Mouse (Mus musculus) cerebellum, adult 11-12 months (tissue): Measurements from ENCODE around the gene Gse1.

Source experiments
- DNase-seq: peaks from one replicate; pipeline ENCODE4 v3.0.0; 2022

Gene Gse1

GRCm38 (mm10) chr8:120408241-120409215, 180.3 kb downstream of the Gse1 start:
- DNase-seq: peak; percentile 62

- no peak for DNase-seq
These were observed 181.2 kb downstream of the Gse1 start for GRCm38 (mm10) chr8:120409371-120410013.

GRCm38 (mm10) chr8:120411059-120411458, 182.8 kb downstream of the Gse1 start:
- no peak for DNase-seq

GRCm38 (mm10) chr8:120411862-120412261, 183.6 kb downstream of the Gse1 start:
- DNase-seq: no peak

GRCm38 (mm10) chr8:120412357-120412756, 184.1 kb downstream of the Gse1 start:
- no peak for DNase-seq

- no peak for DNase-seq
These were observed 184.8 kb downstream of the Gse1 start for GRCm38 (mm10) chr8:120412911-120413625.

GRCm38 (mm10) chr8:120413626-120413988, 185.4 kb downstream of the Gse1 start:
- no peak for DNase-seq

GRCm38 (mm10) chr8:120414216-120414615, 186.0 kb downstream of the Gse1 start:
- DNase-seq: no peak

- DNase-seq: no peak
These were observed 187.2 kb downstream of the Gse1 start for GRCm38 (mm10) chr8:120415474-120415873.

GRCm38 (mm10) chr8:120416173-120416521, 187.9 kb downstream of the Gse1 start:
- DNase-seq: peak; percentile 46

- peak; percentile 49 for DNase-seq
These were observed 188.5 kb downstream of the Gse1 start for GRCm38 (mm10) chr8:120416522-120417394.

- no peak for DNase-seq
These were observed 189.9 kb downstream of the Gse1 start for GRCm38 (mm10) chr8:120418188-120418587.

- DNase-seq: no peak
These were observed 191.4 kb downstream of the Gse1 start for GRCm38 (mm10) chr8:120419675-120420074.

GRCm38 (mm10) chr8:120420226-120420625, 192.0 kb downstream of the Gse1 start:
- DNase-seq: no peak

GRCm38 (mm10) chr8:120421638-120422037, 193.4 kb downstream of the Gse1 start:
- no peak for DNase-seq

- no peak for DNase-seq
These were observed 194.0 kb downstream of the Gse1 start for GRCm38 (mm10) chr8:120422236-120422635.

- no peak for DNase-seq
These were observed 195.3 kb downstream of the Gse1 start for GRCm38 (mm10) chr8:120423576-120423975.

- no peak for DNase-seq
These were observed 196.6 kb downstream of the Gse1 start for GRCm38 (mm10) chr8:120424829-120425198.

GRCm38 (mm10) chr8:120425199-120425941, 197.1 kb downstream of the Gse1 start:
- no peak for DNase-seq

GRCm38 (mm10) chr8:120426105-120426504, 197.8 kb downstream of the Gse1 start:
- DNase-seq: no peak

GRCm38 (mm10) chr8:120426622-120427385, 198.5 kb downstream of the Gse1 start:
- DNase-seq: peak; percentile 53
